Mouse (Mus musculus) frontal cortex, postnatal 36 days (tissue): ENCODE measurements around the gene Ube2ql1.

Experiments
- DNase-seq, 2 experiments: peaks; one replicate each; pipeline ENCODE4 v3.0.0; 2022; ENCODE audit warnings: low spot score in 2 of 2

The Ube2ql1 gene

GRCm38 (mm10) chr13:69739759-69740135 is at the start of gene Ube2ql1:
Ube2ql1 (minus strand) TSS chr13:69739889.
- DNase-seq: peak; percentile 94 to 96

- DNase-seq: no peak
These were observed 49.0 kb upstream of the Ube2ql1 start for GRCm38 (mm10) chr13:69788704-69789103.

GRCm38 (mm10) chr13:69778221-69778620 is 38.5 kb upstream of the Ube2ql1 start:
- peak; percentile 85 to 92 for DNase-seq

GRCm38 (mm10) chr13:69772358-69772757 is 32.7 kb upstream of the Ube2ql1 start:
- no peak for DNase-seq

- DNase-seq: no peak
These were observed 31.1 kb upstream of the Ube2ql1 start for GRCm38 (mm10) chr13:69770538-69771456.

GRCm38 (mm10) chr13:69768152-69768551 is 28.5 kb upstream of the Ube2ql1 start:
- DNase-seq: no peak

GRCm38 (mm10) chr13:69764646-69765045 is 25.0 kb upstream of the Ube2ql1 start:
- no peak for DNase-seq

- DNase-seq: peak; percentile 80 to 89
These were observed 21.7 kb upstream of the Ube2ql1 start for GRCm38 (mm10) chr13:69761393-69761792.

- peak in 1 of 2 experiments; percentile 66 for DNase-seq
These were observed 19.3 kb upstream of the Ube2ql1 start for GRCm38 (mm10) chr13:69758979-69759378.

GRCm38 (mm10) chr13:69752875-69753274 is 13.2 kb upstream of the Ube2ql1 start:
- no peak for DNase-seq

GRCm38 (mm10) chr13:69751510-69751909 is 11.8 kb upstream of the Ube2ql1 start:
- DNase-seq: no peak

GRCm38 (mm10) chr13:69748756-69749155 is 9.1 kb upstream of the Ube2ql1 start:
- no peak for DNase-seq

- peak; percentile 69 to 71 for DNase-seq
These were observed 919 bp upstream of the Ube2ql1 start for GRCm38 (mm10) chr13:69740331-69741285.

- DNase-seq: peak; percentile 56 to 57
These were observed 464 bp downstream of the Ube2ql1 start for GRCm38 (mm10) chr13:69739091-69739758.

- DNase-seq: peak; percentile 53 to 63
These were observed 1.2 kb downstream of the Ube2ql1 start for GRCm38 (mm10) chr13:69738461-69738971.

- no peak for DNase-seq
These were observed 2.1 kb downstream of the Ube2ql1 start for GRCm38 (mm10) chr13:69737444-69738185.

GRCm38 (mm10) chr13:69732636-69733035 is 7.1 kb downstream of the Ube2ql1 start:
- DNase-seq: peak in 1 of 2 experiments; percentile 46

GRCm38 (mm10) chr13:69725376-69725775 is 14.3 kb downstream of the Ube2ql1 start:
- no peak for DNase-seq

GRCm38 (mm10) chr13:69721141-69721540 is 18.5 kb downstream of the Ube2ql1 start:
- no peak for DNase-seq

GRCm38 (mm10) chr13:69717860-69718598 is 21.7 kb downstream of the Ube2ql1 start:
- no peak for DNase-seq
